Mouse (Mus musculus) liver, adult 2 months (tissue): ENCODE results near the gene Exosc7. TPM values are rescaled to one million over a fixed set of nuclear protein-coding genes. Genes with fewer than 3 reads are reported as not detected.

ENCODE experiments used
- DNase-seq: peaks from one replicate; pipeline ENCODE4 v3.0.0-alpha.2; 2011; ENCODE audit warnings: low read depth, low spot score; ENCODE audit errors: extremely low read depth
- H3K27ac ChIP-seq: fragments of 200-500 bp; replicated peaks from 2 replicates; pipeline ENCODE4 v1.5.1; 2012; ENCODE audit warnings: low read depth, mild to moderate bottlenecking, control low read depth, inconsistent platforms, low read length; ENCODE audit not compliant: insufficient read depth
- H3K27me3 ChIP-seq: fragments of 200-500 bp; 2 replicates; pipeline ENCODE4 v1.6.1; 2012; ENCODE audit warnings: mild to moderate bottlenecking, moderate library complexity, low read length, inconsistent platforms; ENCODE audit not compliant: control insufficient read depth, insufficient read depth
- H3K36me3 ChIP-seq: fragments of 200-500 bp; 2 replicates; pipeline ENCODE4 v1.6.1; 2012; ENCODE audit warnings: low read length, inconsistent platforms; ENCODE audit not compliant: control insufficient read depth, insufficient read depth
- H3K4me1 ChIP-seq: fragments of 200-500 bp; 2 replicates; pipeline ENCODE4 v1.6.1; 2011; ENCODE audit warnings: low read length; ENCODE audit not compliant: control insufficient read depth, insufficient read depth
- H3K4me3 ChIP-seq: fragments of 200-500 bp; 2 replicates; pipeline ENCODE4 v1.5.1; 2011; ENCODE audit warnings: low read depth, mild to moderate bottlenecking, control low read depth, low read length, moderate library complexity; ENCODE audit not compliant: insufficient read depth
- H3K79me2 ChIP-seq: fragments of 200-500 bp; 2 replicates; pipeline ENCODE4 v1.6.1; 2012; ENCODE audit warnings: inconsistent platforms, mild to moderate bottlenecking, low read length, moderate library complexity; ENCODE audit not compliant: control insufficient read depth, insufficient read depth
- H3K9ac ChIP-seq: fragments of 200-500 bp; 2 replicates; pipeline ENCODE4 v1.6.1; 2012; ENCODE audit warnings: low read depth, mild to moderate bottlenecking, control low read depth, inconsistent platforms, low read length
- CTCF ChIP-seq: fragments of 200-500 bp; IDR thresholded peaks from 2 replicates; pipeline ENCODE4 v1.5.1; 2011; ENCODE audit warnings: low read depth, low read length, control low read depth
- POLR2A ChIP-seq: fragments of 200-500 bp; IDR thresholded peaks from 2 replicates; pipeline ENCODE4 v1.6.1; 2011; ENCODE audit warnings: low read length, control low read depth; ENCODE audit not compliant: insufficient read depth; ENCODE audit errors: extremely low read depth
- WGBS: fragments of 180-500 bp; shearing (Covaris S2); methylation state at CpG from one replicate; pipeline ENCODE4 v1.1.7; 2018; 5-methylcytosine and 5-hydroxymethylcytosine counted together
- polyA plus RNA-seq: library from polyadenylated mRNA; depleted of rRNA; stranded (reverse); fragments of >200 nt; gene quantifications from 2 replicates; pipeline ENCODE4 v1.2.3, GENCODE M21; 2012
- total RNA-seq: library from RNA; depleted of rRNA; stranded (reverse); fragments of >200 nt; gene quantifications from 2 replicates; pipeline ENCODE4 v1.2.3, GENCODE M21; 2014

The Exosc7 gene
- total and polyA plus RNA-seq, 2 experiments, result 23.2 to 44.4 TPM

- H3K79me2 ChIP-seq, result no peaks in the 10 kb centered on the region
- no peak for DNase-seq
- peaks cover 5% of the 10 kb centered on the region for H3K4me1 ChIP-seq
- no peak overlapping the region for H3K27ac ChIP-seq
- TF ChIP-seq CTCF, result no peak
- TF ChIP-seq POLR2A, result no peak
- H3K27me3 ChIP-seq, result no peaks in the 10 kb centered on the region
- no peak overlapping the region for H3K4me3 ChIP-seq
- H3K9ac ChIP-seq, result no peak overlapping the region
- H3K36me3 ChIP-seq, result peaks cover 45% of the 10 kb centered on the region
- 93% methylated on average over 6 of the region's 6 CpGs for WGBS
These were observed 14.6 kb downstream of the Exosc7 start for GRCm38 (mm10) chr9:123127663-123128062.

GRCm38 (mm10) chr9:123132994-123133393 is 20.0 kb downstream of the Exosc7 start:
- Histone ChIP-seq H3K4me3 (no peak overlapping the region), H3K27me3 (no peaks in the 10 kb centered on the region), H3K79me2 (no peaks in the 10 kb centered on the region), H3K36me3 (peaks cover 67% of the 10 kb centered on the region), H3K27ac (no peak overlapping the region), H3K4me1 (no peaks in the 10 kb centered on the region), H3K9ac (no peak overlapping the region)
- no peak for DNase-seq
- TF ChIP-seq POLR2A (no peak), CTCF (no peak)
- WGBS, result 99% methylated on average over 3 of the region's 3 CpGs

GRCm38 (mm10) chr9:123136953-123137682 is 24.1 kb downstream of the Exosc7 start:
- no peak overlapping the region for H3K27ac ChIP-seq
- no peak for DNase-seq
- peaks cover 36% of the 10 kb centered on the region for H3K36me3 ChIP-seq
- H3K27me3 ChIP-seq, result no peaks in the 10 kb centered on the region
- 93% methylated on average over 7 of the region's 7 CpGs for WGBS
- TF ChIP-seq CTCF (no peak), POLR2A (no peak)
- no peaks in the 10 kb centered on the region for H3K4me1 ChIP-seq
- no peak overlapping the region for H3K9ac ChIP-seq
- H3K4me3 ChIP-seq, result no peak overlapping the region
- H3K79me2 ChIP-seq, result no peaks in the 10 kb centered on the region

GRCm38 (mm10) chr9:123138891-123139474 is 26.0 kb downstream of the Exosc7 start:
- Histone ChIP-seq H3K79me2 (no peaks in the 10 kb centered on the region), H3K36me3 (peaks cover 20% of the 10 kb centered on the region), H3K4me1 (no peaks in the 10 kb centered on the region), H3K9ac (no peak overlapping the region), H3K27ac (peak overlapping the region; percentile 51), H3K27me3 (no peaks in the 10 kb centered on the region), H3K4me3 (no peak overlapping the region)
- TF ChIP-seq POLR2A, result no peak
- no peak for TF ChIP-seq CTCF
- DNase-seq, result no peak
- 74% methylated on average over 5 of the region's 5 CpGs for WGBS

GRCm38 (mm10) chr9:123139887-123140614 is 27.0 kb downstream of the Exosc7 start:
- Histone ChIP-seq H3K36me3 (peaks cover 14% of the 10 kb centered on the region), H3K9ac (no peak overlapping the region), H3K4me3 (no peak overlapping the region), H3K79me2 (no peaks in the 10 kb centered on the region), H3K27me3 (no peaks in the 10 kb centered on the region), H3K27ac (0 out of 2 replicates have a peak overlapping the region, but pooled peaks have one; percentile 27), H3K4me1 (no peaks in the 10 kb centered on the region)
- WGBS, result 71% methylated on average over 4 of the region's 4 CpGs
- TF ChIP-seq POLR2A, result no peak
- no peak for TF ChIP-seq CTCF
- DNase-seq, result no peak

GRCm38 (mm10) chr9:123148430-123148829 is 35.4 kb downstream of the Exosc7 start:
- Histone ChIP-seq H3K27me3 (no peaks in the 10 kb centered on the region), H3K79me2 (no peaks in the 10 kb centered on the region), H3K36me3 (no peaks in the 10 kb centered on the region), H3K9ac (no peak overlapping the region), H3K4me3 (no peak overlapping the region), H3K4me1 (no peaks in the 10 kb centered on the region), H3K27ac (no peak overlapping the region)
- WGBS, result 73% methylated on average over 5 of the region's 5 CpGs
- TF ChIP-seq CTCF (no peak), POLR2A (no peak)
- no peak for DNase-seq
